Mouse (Mus musculus): ENCODE measurements at regions not wholly inside any gene's neighbourhood (a gene's known extent, or its start where the extent isn't known, plus 50 kb on each side); places are given as distances from the start of the nearest gene placed in this dataset.

DNA sequence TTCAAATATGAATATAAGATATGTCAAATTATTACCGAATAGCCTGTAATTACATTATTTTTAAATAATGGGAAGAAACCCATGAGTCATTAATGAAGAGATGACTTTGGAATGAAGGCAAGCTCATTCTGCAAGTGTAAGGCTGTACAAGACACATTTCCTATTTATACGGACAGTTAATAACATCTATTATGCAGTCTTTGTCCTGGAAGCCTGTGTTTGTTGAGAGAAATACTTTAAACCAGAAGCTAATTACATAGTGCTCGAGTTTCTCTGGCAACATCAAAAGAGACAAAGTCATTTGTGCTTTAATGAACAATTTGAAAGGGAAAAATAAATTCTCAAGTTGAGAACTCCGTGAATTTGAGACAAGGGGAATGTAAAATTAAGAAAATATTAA lies 242.5 kb upstream of the BC052040 start:
- 48% methylated on average over 4 of the region's 4 CpGs for WGBS
- no peak for ATAC-seq
- Histone ChIP-seq H3K36me3 (ENCODE audit: control insufficient read depth, insufficient read depth, low read length) (no peaks in the 10 kb centered on the region), H3K4me3 (ENCODE audit: low read depth, low read length) (no peak overlapping the region), H3K4me1 (ENCODE audit: control insufficient read depth, insufficient read depth, low read length) (no peaks in the 10 kb centered on the region), H3K4me2 (ENCODE audit: low read length) (no peak overlapping the region), H3K9ac (ENCODE audit: low read depth, low read length) (no peak overlapping the region), H3K9me3 (replicated peaks; ENCODE audit: control insufficient read depth, low read length, poor library complexity, severe bottlenecking) (no peaks in the 10 kb centered on the region), H3K27me3 (ENCODE audit: control insufficient read depth, insufficient read depth, low read depth, low read length) (no peaks in the 10 kb centered on the region), H3K27ac (ENCODE audit: low read length) (no peak overlapping the region)

DNA sequence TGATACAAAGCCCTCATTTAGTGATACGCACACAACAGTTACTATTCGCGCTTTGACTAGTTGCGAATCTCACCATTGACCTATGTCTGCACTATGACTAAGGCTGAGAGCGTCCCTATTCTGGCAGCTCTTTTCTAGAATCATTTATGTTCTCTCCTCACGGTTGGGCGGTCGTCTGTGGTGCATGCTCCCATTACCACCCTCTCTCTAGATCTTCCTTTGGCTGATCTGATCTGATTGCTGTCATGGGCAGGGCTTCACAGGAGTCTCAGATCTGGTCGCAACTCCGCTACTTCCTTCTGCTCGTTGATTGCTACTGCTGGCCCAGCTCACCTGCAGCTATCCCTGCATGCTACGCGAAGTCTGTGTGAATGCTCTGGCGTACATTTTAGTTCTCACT lies 239.2 kb upstream of the BC052040 start:
- Histone ChIP-seq H3K4me1 (ENCODE audit: control insufficient read depth, insufficient read depth, low read length) (no peaks in the 10 kb centered on the region), H3K9ac (ENCODE audit: low read depth, low read length) (no peak overlapping the region)
- WGBS: 87% methylated on average over 14 of the region's 14 CpGs

DNA sequence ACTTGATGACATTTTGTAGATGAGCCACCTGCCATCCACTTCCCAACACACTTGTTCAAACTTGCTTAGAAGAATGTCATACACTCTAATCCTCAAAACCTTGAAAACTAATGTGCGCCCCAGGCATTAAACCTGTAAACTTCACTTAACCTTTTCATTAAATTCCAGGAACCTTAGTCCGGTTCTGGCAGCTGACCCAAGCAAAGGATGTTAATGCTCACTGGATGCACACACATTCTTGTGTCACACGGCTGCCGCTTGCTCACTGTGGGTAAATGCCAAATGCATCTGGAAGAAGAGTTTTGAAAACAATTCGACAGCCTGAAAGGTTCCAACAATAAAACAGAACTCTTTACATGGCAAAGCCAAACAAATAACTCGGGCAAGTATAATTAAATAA lies 235.0 kb upstream of the BC052040 start:
- Histone ChIP-seq H3K4me1 (ENCODE audit: control insufficient read depth, insufficient read depth, low read length) (no peaks in the 10 kb centered on the region), H3K9ac (ENCODE audit: low read depth, low read length) (no peak overlapping the region), H3K27me3 (ENCODE audit: control insufficient read depth, insufficient read depth, low read depth, low read length) (no peaks in the 10 kb centered on the region), H3K27ac (ENCODE audit: low read length) (no peak overlapping the region), H3K9me3 (replicated peaks; ENCODE audit: control insufficient read depth, low read length, poor library complexity, severe bottlenecking) (no peaks in the 10 kb centered on the region), H3K4me2 (ENCODE audit: low read length) (no peak overlapping the region), H3K36me3 (ENCODE audit: control insufficient read depth, insufficient read depth, low read length) (no peaks in the 10 kb centered on the region), H3K4me3 (ENCODE audit: low read depth, low read length) (no peak overlapping the region)
- ATAC-seq: no peak
- WGBS: 62% methylated on average over 6 of the region's 6 CpGs

More for the DNA sequence above, 239.2 kb upstream of the BC052040 start:
- Histone ChIP-seq H3K4me2 (ENCODE audit: low read length) (no peak overlapping the region), H3K36me3 (ENCODE audit: control insufficient read depth, insufficient read depth, low read length) (no peaks in the 10 kb centered on the region), H3K9me3 (replicated peaks; ENCODE audit: control insufficient read depth, low read length, poor library complexity, severe bottlenecking) (no peaks in the 10 kb centered on the region), H3K27me3 (ENCODE audit: control insufficient read depth, insufficient read depth, low read depth, low read length) (no peaks in the 10 kb centered on the region), H3K27ac (ENCODE audit: low read length) (no peak overlapping the region), H3K4me3 (ENCODE audit: low read depth, low read length) (no peak overlapping the region)
- ATAC-seq: no peak

DNA sequence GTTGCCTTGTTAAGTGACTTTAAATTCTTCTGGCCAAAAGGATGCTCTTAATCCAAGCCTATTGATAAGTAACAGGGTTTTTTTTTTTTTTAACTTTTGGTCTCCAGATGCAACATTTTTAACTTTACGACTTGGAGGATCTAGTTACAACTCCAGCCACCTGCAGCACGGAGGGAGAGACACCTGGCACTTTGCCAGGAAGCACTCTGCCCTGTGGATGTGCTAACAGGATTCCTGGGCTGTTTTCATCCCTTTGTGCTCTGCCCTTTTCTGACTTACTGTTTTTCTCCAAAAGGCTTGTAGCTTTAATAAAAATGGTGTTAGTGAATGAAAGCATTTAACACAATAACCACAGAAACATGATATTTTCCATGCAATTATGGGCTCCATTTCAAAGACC lies 233.3 kb upstream of the BC052040 start:
- Histone ChIP-seq H3K9me3 (replicated peaks; ENCODE audit: control insufficient read depth, low read length, poor library complexity, severe bottlenecking) (no peaks in the 10 kb centered on the region), H3K4me1 (ENCODE audit: control insufficient read depth, insufficient read depth, low read length) (no peaks in the 10 kb centered on the region), H3K27ac (ENCODE audit: low read length) (no peak overlapping the region), H3K36me3 (ENCODE audit: control insufficient read depth, insufficient read depth, low read length) (no peaks in the 10 kb centered on the region), H3K27me3 (ENCODE audit: control insufficient read depth, insufficient read depth, low read depth, low read length) (no peaks in the 10 kb centered on the region), H3K4me2 (ENCODE audit: low read length) (no peak overlapping the region), H3K9ac (ENCODE audit: low read depth, low read length) (no peak overlapping the region), H3K4me3 (ENCODE audit: low read depth, low read length) (no peak overlapping the region)
- no peak for ATAC-seq
- WGBS: 16% methylated on average over 2 of the region's 2 CpGs

DNA sequence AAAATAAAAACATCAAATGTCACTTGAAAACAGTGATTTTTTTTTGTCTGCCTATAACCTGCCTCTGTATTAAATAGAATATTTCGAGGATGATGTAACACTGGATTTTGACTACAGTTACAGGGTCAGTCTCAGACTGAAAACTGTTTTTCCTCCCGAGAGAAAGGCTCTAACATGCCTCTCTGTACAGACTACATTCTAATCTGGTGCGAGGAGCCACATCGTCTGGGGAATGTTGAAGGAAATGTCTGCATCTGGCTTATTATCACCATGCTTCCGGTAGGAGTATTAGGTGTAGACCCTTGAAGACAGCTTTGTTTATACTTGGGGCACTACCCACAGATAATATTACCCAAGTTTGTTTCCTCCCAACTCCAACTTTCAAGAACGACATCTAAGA lies 210.4 kb upstream of the BC052040 start:
- WGBS: 87% methylated on average over 6 of the region's 6 CpGs
- no peaks in the 10 kb centered on the region for H3K36me3 ChIP-seq (ENCODE audit: control insufficient read depth, insufficient read depth, low read length)
- no peak overlapping the region for H3K4me3 ChIP-seq (ENCODE audit: low read depth, low read length)
- H3K4me1 ChIP-seq (ENCODE audit: control insufficient read depth, insufficient read depth, low read length): no peaks in the 10 kb centered on the region; the same call in 1 of the 2 replicates
- no peaks in the 10 kb centered on the region for H3K27me3 ChIP-seq (ENCODE audit: control insufficient read depth, insufficient read depth, low read depth, low read length)
- no peaks in the 10 kb centered on the region for H3K9me3 ChIP-seq (replicated peaks; ENCODE audit: control insufficient read depth, low read length, poor library complexity, severe bottlenecking)
- H3K9ac ChIP-seq (ENCODE audit: low read depth, low read length): no peak overlapping the region
- H3K4me2 ChIP-seq (ENCODE audit: low read length): no peak overlapping the region
- no peak for ATAC-seq
- no peak overlapping the region for H3K27ac ChIP-seq (ENCODE audit: low read length)

DNA sequence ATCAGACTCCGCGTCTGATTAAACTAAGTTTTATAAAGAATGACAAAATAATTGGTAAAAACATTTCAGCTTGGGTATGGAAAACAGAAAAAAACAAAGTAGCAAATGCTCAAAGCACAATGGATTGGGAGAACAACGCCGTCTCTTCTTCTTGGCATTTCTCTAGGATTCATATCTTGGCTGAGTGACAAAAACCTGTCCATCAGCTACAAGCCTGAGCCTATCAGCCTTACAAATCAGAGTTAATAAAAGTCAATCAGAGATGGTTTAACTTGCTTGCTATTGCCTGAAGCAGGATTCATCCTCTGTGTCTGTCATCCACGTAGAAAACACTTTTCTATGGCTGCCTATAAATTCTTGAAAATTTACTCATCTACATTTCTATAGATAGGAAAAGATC lies 206.2 kb upstream of the BC052040 start:
- Histone ChIP-seq H3K27me3 (ENCODE audit: control insufficient read depth, insufficient read depth, low read depth, low read length) (no peaks in the 10 kb centered on the region), H3K4me3 (ENCODE audit: low read depth, low read length) (no peak overlapping the region), H3K4me2 (ENCODE audit: low read length) (no peak overlapping the region), H3K36me3 (ENCODE audit: control insufficient read depth, insufficient read depth, low read length) (no peaks in the 10 kb centered on the region), H3K9ac (ENCODE audit: low read depth, low read length) (no peak overlapping the region), H3K9me3 (replicated peaks; ENCODE audit: control insufficient read depth, low read length, poor library complexity, severe bottlenecking) (no peaks in the 10 kb centered on the region), H3K27ac (ENCODE audit: low read length) (no peak overlapping the region), H3K4me1 (ENCODE audit: control insufficient read depth, insufficient read depth, low read length) (no peaks in the 10 kb centered on the region)
- ATAC-seq: no peak
- WGBS: 70% methylated on average over 5 of the region's 5 CpGs

DNA sequence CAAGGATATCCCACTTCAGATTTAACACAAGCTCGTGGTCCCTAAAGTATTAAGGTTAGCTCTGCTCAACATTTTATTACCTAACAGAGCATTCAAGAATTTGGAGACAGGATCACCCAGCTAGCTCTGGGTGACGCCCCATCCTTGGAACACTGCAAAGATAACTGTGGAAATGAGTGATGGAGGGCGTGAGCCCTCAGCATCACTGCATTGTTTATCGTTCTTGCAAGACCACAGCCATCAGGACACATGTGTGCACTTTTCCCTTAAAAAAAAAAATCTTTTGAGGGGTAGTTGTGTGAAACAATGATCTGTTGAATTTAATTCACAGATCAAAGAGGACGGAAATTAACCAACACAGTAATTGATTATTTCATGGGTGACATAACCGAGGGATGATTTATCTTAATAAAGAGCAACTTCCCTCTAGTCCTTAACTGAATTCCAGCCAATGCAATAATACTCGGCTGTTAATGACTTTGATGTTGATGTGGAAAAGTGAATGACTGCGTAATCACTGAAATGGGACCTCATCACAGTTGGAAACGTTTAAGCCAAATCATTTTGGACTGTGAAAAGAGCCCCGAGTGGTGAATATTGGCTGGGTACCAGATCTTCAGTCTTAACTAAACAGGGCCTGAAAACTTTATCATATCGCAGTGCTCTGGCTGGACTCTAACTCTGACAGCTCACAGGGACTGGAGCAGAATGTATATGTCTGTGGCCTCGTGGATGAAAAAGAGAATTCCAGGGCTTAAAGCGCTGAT lies 196.9 kb upstream of the BC052040 start:
- no peaks in the 10 kb centered on the region for H3K9me3 ChIP-seq (replicated peaks; ENCODE audit: control insufficient read depth, low read length, poor library complexity, severe bottlenecking)

DNA sequence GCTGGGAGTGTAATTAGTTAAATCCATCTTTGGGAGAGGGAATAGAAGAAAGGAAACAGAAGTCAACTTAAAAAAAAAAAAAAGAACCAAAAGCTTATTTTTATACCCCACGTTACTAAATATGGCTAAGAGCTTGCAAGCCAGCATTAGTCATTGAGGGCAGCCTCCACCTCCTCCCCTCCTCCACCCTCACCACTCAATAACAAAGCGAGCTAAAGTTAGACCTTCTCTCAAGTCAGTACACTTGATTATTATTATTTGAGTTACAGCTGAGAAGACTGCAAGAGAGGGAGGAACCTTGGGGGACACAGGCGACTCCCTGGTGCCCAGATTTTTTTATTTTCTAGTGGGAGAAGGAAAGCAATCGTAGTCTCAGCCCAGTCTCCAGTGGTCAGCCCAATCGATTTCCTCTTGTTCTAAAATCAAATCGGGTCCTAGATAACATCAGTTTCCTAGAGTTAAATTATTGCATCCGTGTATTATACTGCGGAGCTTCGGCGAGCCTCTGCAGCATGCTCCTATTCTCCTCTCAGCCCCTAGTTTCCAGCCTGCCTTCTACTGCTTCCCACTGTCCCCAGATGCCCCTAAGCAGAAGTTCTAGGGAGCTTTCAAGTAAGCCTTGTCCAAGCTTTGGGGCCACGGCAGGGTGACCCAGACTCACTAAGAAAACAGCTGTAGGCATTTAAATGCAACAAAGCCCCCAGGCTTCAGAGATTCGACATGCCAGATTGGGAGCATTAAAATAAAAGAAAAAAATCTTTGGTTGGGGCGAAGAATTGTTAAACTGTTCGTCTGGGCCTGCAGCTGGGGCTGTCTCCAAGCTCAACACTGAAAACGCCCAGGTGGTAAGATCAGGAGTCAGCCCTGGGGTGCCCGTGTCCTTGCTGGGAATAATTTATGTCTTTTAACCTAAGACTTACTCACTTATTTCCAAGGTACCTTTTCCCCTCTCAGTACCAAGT lies 196.0 kb upstream of the BC052040 start:
- H3K4me3 ChIP-seq (ENCODE audit: low read depth, low read length): no peak overlapping the region
- 35% methylated on average over 16 of the region's 16 CpGs for WGBS
- H3K27me3 ChIP-seq (ENCODE audit: control insufficient read depth, insufficient read depth, low read depth, low read length): peaks cover 3% of the 10 kb centered on the region; the same call in 1 of the 2 replicates
- ATAC-seq: 0 out of 2 replicates have a peak, but pooled peaks have one; percentile 48
- H3K4me2 ChIP-seq (ENCODE audit: low read length): no peak overlapping the region
- no peak overlapping the region for H3K27ac ChIP-seq (ENCODE audit: low read length)
- no peaks in the 10 kb centered on the region for H3K9me3 ChIP-seq (replicated peaks; ENCODE audit: control insufficient read depth, low read length, poor library complexity, severe bottlenecking)
- no peaks in the 10 kb centered on the region for H3K36me3 ChIP-seq (ENCODE audit: control insufficient read depth, insufficient read depth, low read length)
- H3K9ac ChIP-seq (ENCODE audit: low read depth, low read length): no peak overlapping the region
- peaks cover 11% of the 10 kb centered on the region for H3K4me1 ChIP-seq (ENCODE audit: control insufficient read depth, insufficient read depth, low read length)

More for the DNA sequence above, 196.9 kb upstream of the BC052040 start:
- H3K4me1 ChIP-seq (ENCODE audit: control insufficient read depth, insufficient read depth, low read length): peaks cover 11% of the 10 kb centered on the region
- no peak overlapping the region for H3K9ac ChIP-seq (ENCODE audit: low read depth, low read length)
- H3K4me3 ChIP-seq (ENCODE audit: low read depth, low read length): no peak overlapping the region
- ATAC-seq: 0 out of 2 replicates have a peak, but pooled peaks have one; percentile 28
- peaks cover 3% of the 10 kb centered on the region; the same call in 1 of the 2 replicates for H3K27me3 ChIP-seq (ENCODE audit: control insufficient read depth, insufficient read depth, low read depth, low read length)
- no peak overlapping the region for H3K27ac ChIP-seq (ENCODE audit: low read length)
- WGBS: 43% methylated on average over 13 of the region's 13 CpGs
- no peaks in the 10 kb centered on the region for H3K36me3 ChIP-seq (ENCODE audit: control insufficient read depth, insufficient read depth, low read length)
- H3K4me2 ChIP-seq (ENCODE audit: low read length): no peak overlapping the region

DNA sequence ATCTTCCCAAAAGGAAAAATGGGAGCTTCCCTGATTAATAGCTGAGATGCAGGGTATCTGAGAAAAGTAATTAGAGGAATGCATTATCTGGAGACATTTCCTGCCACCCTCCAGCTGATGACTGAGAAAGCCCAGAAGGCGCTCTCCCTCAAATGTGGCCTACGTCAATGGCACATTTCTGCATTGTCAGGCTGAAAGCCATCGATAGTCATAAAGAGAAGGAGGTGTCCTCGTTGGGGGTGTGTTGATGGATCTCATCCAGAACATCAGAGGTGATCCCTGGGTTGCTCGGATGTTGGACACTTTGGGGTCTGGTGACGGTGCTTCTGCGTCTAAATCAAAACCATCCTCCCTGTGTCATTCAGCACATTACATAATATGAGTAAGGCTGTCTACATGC lies 189.9 kb upstream of the BC052040 start:
- H3K27ac ChIP-seq (ENCODE audit: low read length): no peak overlapping the region
- no peak overlapping the region for H3K4me2 ChIP-seq (ENCODE audit: low read length)
- H3K4me1 ChIP-seq (ENCODE audit: control insufficient read depth, insufficient read depth, low read length): no peaks in the 10 kb centered on the region
- H3K4me3 ChIP-seq (ENCODE audit: low read depth, low read length): no peak overlapping the region
- no peak for ATAC-seq
- WGBS: 92% methylated on average over 7 of the region's 7 CpGs
- H3K9ac ChIP-seq (ENCODE audit: low read depth, low read length): no peak overlapping the region
- H3K9me3 ChIP-seq (replicated peaks; ENCODE audit: control insufficient read depth, low read length, poor library complexity, severe bottlenecking): no peaks in the 10 kb centered on the region
- no peaks in the 10 kb centered on the region for H3K36me3 ChIP-seq (ENCODE audit: control insufficient read depth, insufficient read depth, low read length)
- H3K27me3 ChIP-seq (ENCODE audit: control insufficient read depth, insufficient read depth, low read depth, low read length): peaks cover 3% of the 10 kb centered on the region; the same call in 1 of the 2 replicates

Data from midbrain, embryonic 16.5 days (tissue).